Mouse (Mus musculus): ENCODE measurements at regions not wholly inside any gene's neighbourhood (a gene's known extent, or its start where the extent isn't known, plus 50 kb on each side); places are given as distances from the start of the nearest gene placed in this dataset.

DNA sequence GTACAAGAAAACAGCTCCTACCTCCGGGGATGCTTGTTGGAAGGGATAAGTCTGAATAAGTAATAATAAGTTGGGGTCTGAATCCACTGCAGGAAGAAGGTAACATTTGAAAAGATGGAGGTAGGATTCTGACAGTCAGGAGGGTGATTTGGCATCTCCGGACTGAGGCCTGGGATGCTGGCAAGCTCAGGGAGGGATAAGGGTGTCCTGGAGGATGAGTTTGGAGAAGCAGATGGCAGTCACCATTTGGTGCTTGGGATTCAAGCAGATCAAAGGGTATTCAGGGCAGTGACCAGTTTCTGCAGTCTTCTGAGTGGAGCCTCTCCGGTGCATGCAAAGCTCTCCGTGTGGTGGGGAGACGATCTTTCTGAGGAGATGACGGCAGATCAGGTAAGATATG is 62.9 kb upstream of the Gm2310 start:
- no peak for DNase-seq (ENCODE audit: low spot score)

DNA sequence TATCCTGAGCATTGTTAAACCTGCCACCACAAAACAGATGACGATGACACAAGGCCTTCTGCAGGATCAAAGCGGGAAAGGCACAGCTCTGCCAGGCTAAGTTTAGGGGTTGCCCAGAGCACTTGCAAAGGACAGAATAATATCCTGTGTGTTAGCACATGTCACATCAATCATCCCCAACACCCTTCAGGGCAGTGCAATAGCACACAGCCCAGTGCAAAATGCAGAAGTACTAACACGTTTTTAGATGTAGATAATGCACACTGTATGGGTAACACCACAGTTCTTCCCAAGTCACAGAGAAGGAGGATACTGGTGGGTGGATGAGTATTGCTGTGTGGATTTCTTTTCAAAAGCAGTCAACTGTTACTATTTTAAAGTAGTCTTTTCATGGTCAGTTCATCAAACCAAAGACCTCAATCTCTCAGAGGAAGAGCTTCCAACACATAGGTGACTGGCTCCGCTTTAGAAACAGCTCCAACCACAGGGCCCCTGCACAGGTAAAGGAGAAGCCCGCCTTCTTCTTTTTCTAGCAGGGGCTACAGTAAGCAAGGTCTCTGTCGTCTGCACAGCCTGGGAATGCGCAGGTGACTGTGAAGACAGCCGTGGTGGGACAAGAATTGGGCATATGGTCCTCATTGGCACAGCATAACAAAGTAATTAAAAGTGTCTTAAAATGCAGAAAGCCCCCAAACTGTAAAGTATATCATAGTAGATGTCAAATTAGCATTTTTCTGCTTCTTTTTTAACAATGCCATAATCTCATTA is 61.6 kb upstream of the Gm2310 start:
- DNase-seq (ENCODE audit: low spot score) = no peak

DNA sequence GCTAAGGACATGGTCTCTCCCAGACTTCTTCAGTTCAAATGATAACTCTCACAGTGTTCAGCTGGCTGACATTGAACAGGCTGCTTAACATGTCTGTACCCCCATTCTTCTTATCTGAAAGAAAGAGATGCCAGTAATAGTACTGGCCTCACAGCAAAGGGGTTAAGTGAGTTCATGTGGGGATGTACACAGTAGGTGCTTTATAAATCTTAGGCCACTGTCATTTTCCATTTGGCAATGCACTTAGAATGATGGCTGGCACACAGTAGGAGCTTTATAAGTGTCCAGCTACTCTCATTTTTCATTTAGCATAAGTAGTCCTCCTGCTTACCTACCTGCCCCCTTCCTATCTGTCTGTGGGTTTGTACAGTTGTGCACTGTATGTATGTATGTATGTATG is 60.3 kb upstream of the Gm2310 start:
- no peak for DNase-seq (ENCODE audit: low spot score)

DNA sequence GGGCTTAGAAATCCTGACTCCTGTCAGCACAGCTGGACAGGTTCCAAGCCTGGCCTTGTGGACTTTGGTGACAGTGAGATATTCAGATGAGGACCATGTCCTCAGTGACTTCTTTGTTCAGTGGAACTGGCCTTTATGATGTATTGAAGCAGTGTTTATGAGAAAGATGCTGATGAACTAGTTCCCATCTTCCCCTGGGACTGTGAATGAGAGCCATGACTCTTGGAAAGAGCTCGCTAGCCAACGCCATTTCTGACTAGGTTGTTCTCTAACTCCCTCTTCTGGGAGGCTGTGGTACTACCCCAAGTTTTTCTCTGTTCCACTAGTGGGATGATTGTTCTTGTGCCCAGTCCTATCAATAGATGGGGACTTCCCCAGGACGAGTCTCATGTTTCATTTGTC is 57.7 kb upstream of the Gm2310 start:
- no peak for DNase-seq (ENCODE audit: low spot score)

DNA sequence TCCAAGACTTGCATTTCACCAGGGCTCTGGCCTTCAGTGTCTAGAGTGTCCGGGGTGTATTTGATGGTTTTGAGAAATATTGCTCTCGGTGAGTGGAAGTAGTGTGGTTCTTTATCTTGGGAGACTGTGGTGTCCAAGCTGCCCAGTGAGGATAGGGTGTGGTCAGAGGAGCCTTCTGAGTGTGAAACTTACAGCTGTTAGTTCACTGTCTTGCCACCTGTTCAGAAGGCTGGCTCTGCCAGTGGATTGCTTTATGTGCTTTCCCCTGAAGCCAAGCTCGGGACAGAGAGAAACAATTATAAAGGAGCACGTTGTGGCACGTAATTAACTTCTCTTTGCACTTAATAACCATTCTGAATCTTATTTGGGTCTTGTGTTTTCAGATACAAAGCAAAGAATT is 57.2 kb upstream of the Gm2310 start:
- no peak for DNase-seq (ENCODE audit: low spot score)

DNA sequence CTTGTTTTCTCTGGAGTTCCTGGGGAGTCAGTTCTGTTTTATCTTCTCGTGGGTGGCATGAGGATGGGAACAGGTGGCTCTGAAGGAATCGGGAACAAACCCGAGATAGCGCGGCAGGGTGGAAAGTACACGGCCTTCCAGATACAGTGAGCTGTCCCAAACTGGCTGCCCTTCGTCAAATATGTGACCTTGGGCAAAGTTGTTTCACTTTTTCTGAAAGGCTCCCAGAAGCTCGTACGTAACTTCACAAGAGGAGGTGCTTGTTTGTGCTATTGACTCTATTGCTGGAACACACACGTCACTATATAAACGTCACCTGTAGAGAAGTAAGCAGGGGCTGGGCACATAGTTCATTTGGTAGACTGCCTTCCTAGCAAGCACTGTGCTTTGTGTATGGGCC is 49.9 kb upstream of the Gm2310 start:
- peak; percentile 3 for DNase-seq (ENCODE audit: low spot score)

All from ovary, postnatal 10 days (tissue).